Mouse (Mus musculus) G1E (cell line): ENCODE data around the gene BC107364. TPM values are rescaled to one million over a fixed set of nuclear protein-coding genes. Genes with fewer than 3 reads are reported as not detected.
"Not testable (repeated sequence)": the region's sequence is repeated elsewhere in the genome, so short reads cannot be mapped to it uniquely, and the experiment has no call there.

ENCODE experiments used
- ATAC-seq: 2 replicates; pipeline ENCODE4 v1.8.0; 2016; ENCODE audit warnings: mild to moderate bottlenecking; ENCODE audit not compliant: insufficient number of reproducible peaks, poor library complexity, low FRiP score, severe bottlenecking; ENCODE audit errors: extremely low read depth
- DNase-seq: peaks from one replicate; pipeline ENCODE4 v3.0.0; 2012; ENCODE audit warnings: low spot score
- H3K27me3 ChIP-seq: 2 replicates; pipeline ENCODE4 v1.6.1; 2012; ENCODE audit warnings: mild to moderate bottlenecking, low read length, inconsistent platforms; ENCODE audit not compliant: insufficient read depth
- H3K36me3 ChIP-seq: replicated peaks from 2 replicates; pipeline ENCODE3; 2012; ENCODE audit warnings: mild to moderate bottlenecking, inconsistent platforms
- H3K4me1 ChIP-seq: 2 replicates; pipeline ENCODE4 v1.6.1; 2012; ENCODE audit warnings: low read depth, low read length, inconsistent platforms, mixed read lengths; ENCODE audit not compliant: insufficient read depth
- H3K4me3 ChIP-seq: 2 replicates; pipeline ENCODE4 v1.5.1; 2012; ENCODE audit warnings: low read depth, mild to moderate bottlenecking, inconsistent platforms, low read length, moderate library complexity, mixed read lengths
- H3K9me3 ChIP-seq: replicated peaks from 2 replicates; pipeline ENCODE4 v1.6.1; 2012; ENCODE audit warnings: inconsistent platforms
- CTCF ChIP-seq: IDR thresholded peaks from 2 replicates; pipeline ENCODE4 v1.5.1; 2012; ENCODE audit warnings: low read depth, low read length, inconsistent platforms, mixed read lengths
- GATA1 ChIP-seq: IDR thresholded peaks from 2 replicates; pipeline ENCODE4 v1.6.1; 2012; ENCODE audit warnings: borderline replicate concordance, low read length, inconsistent platforms, mixed read lengths
- GATA2 ChIP-seq: IDR thresholded peaks from 2 replicates; pipeline ENCODE4 v1.6.1; 2012; ENCODE audit warnings: low read depth, low read length, inconsistent platforms, borderline replicate concordance
- POLR2AphosphoS5 ChIP-seq: IDR thresholded peaks from 2 replicates; pipeline ENCODE4 v1.6.1; 2012; ENCODE audit warnings: low read depth, low read length, inconsistent platforms; ENCODE audit not compliant: insufficient replicate concordance
- TAL1 ChIP-seq: conservative IDR thresholded peaks from 2 replicates; pipeline ENCODE4 v1.6.1; 2012; ENCODE audit warnings: low read depth, low read length, inconsistent platforms, mixed read lengths
- polyA plus RNA-seq: library from polyadenylated mRNA; stranded (reverse); fragments of >175 nt; gene quantifications from 2 replicates; pipeline ENCODE4 v1.2.3, GENCODE M21; 2012
- total RNA-seq, 2 experiments: library from RNA; stranded (forward) in 1 of 2; stranded (reverse) in 1 of 2; fragments of 200-1000 nt in 1 of 2; fragments of >200 nt in 1 of 2; fragmentation: Nextera tagmentation in 1 of 2; gene quantifications; 2 replicates each; pipeline ENCODE4 v1.2.3; 2014 to 2017

Gene BC107364
- total and polyA plus RNA-seq, 3 experiments, result 0.27 TPM; not detected in 2

GRCm38 (mm10) chr3:96487596-96488289, 35.6 kb upstream of the BC107364 start:
- Histone ChIP-seq H3K4me3 (no peak overlapping the region; the same call in 1 of the 2 replicates), H3K9me3 (no peaks in the 10 kb centered on the region), H3K27me3 (no peaks in the 10 kb centered on the region), H3K36me3 (no peaks in the 10 kb centered on the region), H3K4me1 (peaks cover 32% of the 10 kb centered on the region)
- DNase-seq (no peak), ATAC-seq (no peak)
- no peak for TF ChIP-seq POLR2AphosphoS5
- no peak for TF ChIP-seq GATA1
- no peak for TF ChIP-seq GATA2
- TF ChIP-seq CTCF, result no peak
- TF ChIP-seq TAL1, result no peak

DNA sequence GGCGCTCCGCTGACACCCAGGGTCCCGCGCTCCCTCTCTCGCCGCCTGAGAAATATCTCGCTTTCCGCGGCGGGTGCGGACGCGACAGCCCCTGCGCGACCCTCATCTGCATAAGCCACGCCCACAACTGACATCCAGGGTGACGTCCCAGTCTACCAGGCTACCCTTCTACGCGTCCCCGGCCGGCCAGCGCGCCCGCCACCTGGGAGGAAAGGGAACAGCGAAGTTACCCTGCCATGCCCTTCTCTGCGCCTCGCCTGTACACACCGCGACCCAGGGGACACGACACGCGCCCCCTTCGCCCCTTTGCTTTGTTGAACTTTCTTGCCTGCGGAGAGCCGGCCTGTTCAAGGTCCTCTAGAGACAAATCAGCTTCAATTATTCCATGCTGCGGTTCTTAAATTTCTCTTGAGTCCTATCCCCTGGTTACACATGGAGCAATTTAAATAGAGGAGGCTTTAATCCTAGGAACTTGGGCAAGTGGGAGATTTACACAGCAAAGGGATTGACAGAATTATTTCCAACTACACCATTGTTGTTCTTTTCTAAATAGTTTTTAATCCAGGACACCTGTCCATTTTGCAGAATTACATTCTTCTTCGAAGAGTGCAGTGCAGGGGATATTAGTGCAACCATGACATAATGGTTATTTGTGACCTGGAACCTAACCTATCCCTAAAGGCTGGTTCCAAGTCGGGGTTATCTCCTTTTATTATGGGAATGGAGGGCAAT, 34.9 kb upstream of the BC107364 start:
- not testable (repeated sequence) for H3K36me3 ChIP-seq, ATAC-seq, H3K27me3 ChIP-seq, H3K9me3 ChIP-seq, DNase-seq, H3K4me3 ChIP-seq
- peaks cover 35% of the 10 kb centered on the region for H3K4me1 ChIP-seq

DNA sequence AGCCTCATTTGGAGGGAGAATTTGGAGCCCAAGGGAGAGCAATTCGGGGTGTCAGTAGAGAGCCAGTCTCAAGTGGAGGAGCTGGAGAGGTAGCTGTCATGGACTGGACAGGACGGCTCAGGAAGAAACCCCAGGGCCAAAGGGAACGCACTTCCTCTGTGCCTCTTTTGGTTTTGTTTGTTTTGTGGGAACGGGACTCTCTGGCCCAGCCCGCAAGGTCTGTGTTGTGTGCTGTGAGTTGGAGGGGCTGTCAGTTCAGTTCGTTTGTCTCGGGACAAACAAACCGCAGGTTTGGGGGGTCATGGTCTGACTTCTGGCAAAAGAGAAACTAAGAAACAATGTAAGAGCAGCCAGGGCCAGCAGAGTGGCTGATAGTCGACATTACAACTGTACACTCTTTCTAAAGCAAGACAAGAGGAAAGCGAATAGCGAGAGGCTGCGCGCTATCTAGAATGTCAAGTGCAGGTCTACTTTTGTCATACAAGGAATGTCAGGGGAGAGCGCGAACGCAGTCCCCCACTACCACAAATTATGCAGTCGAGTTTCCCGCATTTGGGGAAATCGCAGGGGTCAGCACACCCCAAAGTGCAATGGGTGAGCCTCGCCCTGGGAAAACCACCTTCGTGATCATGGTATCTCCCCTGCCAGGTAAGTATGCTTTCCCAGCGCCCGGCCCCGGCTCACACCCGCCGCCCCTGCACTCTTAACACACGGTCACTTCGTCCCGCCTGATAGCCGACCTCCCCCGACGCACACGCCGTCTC, 34.1 kb upstream of the BC107364 start:
- not testable (repeated sequence) for H3K4me3 ChIP-seq
- H3K4me1 ChIP-seq, result peaks cover 35% of the 10 kb centered on the region

DNA sequence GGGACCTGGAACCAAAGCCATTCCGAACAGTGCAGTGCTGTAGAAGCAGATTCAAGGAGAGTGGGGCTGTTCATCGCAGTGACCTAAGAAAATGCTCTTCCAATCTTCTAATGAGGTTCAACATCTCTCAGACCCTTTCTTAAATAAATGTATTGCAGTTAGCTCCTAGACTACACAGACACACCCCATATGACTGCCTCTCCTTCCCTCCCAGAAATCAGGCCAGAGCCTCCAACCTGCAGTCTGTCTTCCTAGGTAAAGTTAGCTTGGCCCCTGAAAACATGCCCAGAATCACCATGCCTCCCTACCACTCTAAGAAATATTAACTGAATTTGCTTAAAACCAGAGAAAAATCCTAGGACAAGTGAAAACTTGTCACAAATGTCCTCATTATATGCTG, 33.3 kb upstream of the BC107364 start:
- H3K36me3 ChIP-seq, result no peaks in the 10 kb centered on the region
- peaks cover 35% of the 10 kb centered on the region for H3K4me1 ChIP-seq
- H3K27me3 ChIP-seq, result peaks cover 6% of the 10 kb centered on the region; the same call in 1 of the 2 replicates
- H3K4me3 ChIP-seq, result peak overlapping the region; percentile 10; the same call in 1 of the 2 replicates
- DNase-seq (no peak), ATAC-seq (no peak)
- no peaks in the 10 kb centered on the region for H3K9me3 ChIP-seq
- TF ChIP-seq GATA1 (no peak), TAL1 (no peak), POLR2AphosphoS5 (peak; percentile 96)

More for the DNA sequence above, 34.1 kb upstream of the BC107364 start:
- 0 out of 2 replicates have a peak, but pooled peaks have one; percentile 41 for TF ChIP-seq POLR2AphosphoS5
- H3K27me3 ChIP-seq, H3K36me3 ChIP-seq, DNase-seq, H3K9me3 ChIP-seq: not testable (repeated sequence)
- ATAC-seq, result peak; percentile 64

DNA sequence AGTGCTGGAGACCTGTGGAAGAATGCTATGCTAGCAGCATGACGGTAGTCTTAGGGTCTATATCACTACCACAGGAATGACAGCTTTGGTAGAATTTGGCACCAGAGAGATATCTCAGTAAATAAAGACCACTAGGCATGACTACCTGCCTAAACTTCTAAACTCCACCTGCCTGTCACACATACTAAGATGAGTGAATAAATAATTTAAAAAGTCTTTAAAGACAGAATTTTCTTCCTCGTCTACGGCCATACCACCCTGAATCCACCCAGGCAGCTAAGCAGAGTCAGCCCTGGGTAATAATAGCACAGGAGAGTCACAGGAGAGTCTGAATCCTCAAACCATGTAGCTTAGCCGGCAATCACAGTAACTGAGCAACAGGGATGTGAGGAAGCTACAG, 32.8 kb upstream of the BC107364 start:
- H3K4me3 ChIP-seq, result peak overlapping the region; percentile 10; the same call in 1 of the 2 replicates

GRCm38 (mm10) chr3:96483946-96484345, 31.8 kb upstream of the BC107364 start:
- no peak for ATAC-seq
- no peak for TF ChIP-seq POLR2AphosphoS5
- no peak for TF ChIP-seq TAL1
- TF ChIP-seq GATA1, result no peak
- no peak for TF ChIP-seq GATA2
- no peak for TF ChIP-seq CTCF

More for the DNA sequence above, 32.8 kb upstream of the BC107364 start:
- TF ChIP-seq TAL1 (no peak), GATA1 (no peak), CTCF (no peak), GATA2 (no peak), POLR2AphosphoS5 (no peak)
- peaks cover 35% of the 10 kb centered on the region for H3K4me1 ChIP-seq
- H3K9me3 ChIP-seq, result no peaks in the 10 kb centered on the region
- peaks cover 6% of the 10 kb centered on the region; the same call in 1 of the 2 replicates for H3K27me3 ChIP-seq
- ATAC-seq, result no peak
- H3K36me3 ChIP-seq, result no peaks in the 10 kb centered on the region
- no peak for DNase-seq

DNA sequence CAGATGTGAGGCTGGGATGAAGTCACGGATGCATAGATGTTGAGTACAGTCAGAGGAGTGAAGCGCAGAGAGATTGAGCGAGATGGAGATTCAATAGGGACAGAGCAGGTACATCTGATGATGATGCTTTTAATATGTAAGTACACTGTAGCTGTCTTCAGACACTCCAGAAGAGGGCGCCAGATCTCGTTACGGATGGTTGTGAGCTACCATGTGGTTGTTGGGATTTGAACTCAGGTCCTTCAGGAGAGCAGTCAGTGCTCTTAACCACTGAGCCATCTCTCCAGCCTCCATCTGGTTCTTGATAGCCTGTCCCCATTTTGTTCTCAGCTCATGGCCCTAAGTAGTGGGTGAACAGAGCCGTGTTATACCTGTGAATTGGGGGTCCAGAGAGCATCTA, 30.9 kb upstream of the BC107364 start:
- H3K4me3 ChIP-seq, DNase-seq, H3K36me3 ChIP-seq, H3K9me3 ChIP-seq, ATAC-seq: not testable (repeated sequence)
- Histone ChIP-seq H3K4me1 (peaks cover 34% of the 10 kb centered on the region), H3K27me3 (peaks cover 11% of the 10 kb centered on the region; the same call in 1 of the 2 replicates)

More at GRCm38 (mm10) chr3:96483946-96484345, 31.8 kb upstream of the BC107364 start:
- Histone ChIP-seq H3K36me3 (no peaks in the 10 kb centered on the region), H3K27me3 (peaks cover 11% of the 10 kb centered on the region; the same call in 1 of the 2 replicates), H3K9me3 (no peaks in the 10 kb centered on the region), H3K4me3 (no peak overlapping the region), H3K4me1 (peaks cover 35% of the 10 kb centered on the region)
- no peak for DNase-seq
